ENCODE assay signal across 9 mouse cellular contexts in genomic region chr11:100694926-100695325, GRCm38 (mm10). TPM values are rescaled to one million over a fixed set of nuclear protein-coding genes. Genes with fewer than 3 reads are reported as not detected.
DNase-seq lines count a peak whose midpoint lies in the region; ATAC-seq and TF ChIP-seq lines count a peak whose summit lies in the region.
"Had no signal": no experiment of that assay in that cellular context is flagged by ENCODE, and none has a peak within 500 bp of the region (broad histone marks: within the 10 kb centered on the region; RNA-seq: fewer than 3 reads in every experiment).

No protein-coding gene starts in this region.

- DNase-seq in frontal cortex, postnatal 25 days (ENCODE audit: low spot score in 2 of 2): peak; percentile 74 to 76
- peak; percentile 68 for DNase-seq in cerebellum, adult 9-10 months
- peak; percentile 66 to 76 for DNase-seq in gastrocnemius, postnatal 4 days (ENCODE audit: low spot score in 2 of 2)
- peak; percentile 62 to 86 for DNase-seq in left cerebral cortex, adult 2 months (ENCODE audit: extremely low spot score in 1 of 2, low spot score in 2 of 2)
- DNase-seq in naive thymus-derived CD4-positive, alpha-beta T cell, adult 2 months (ENCODE audit: low read depth): peak; percentile 80
- peak; percentile 48 for DNase-seq in testis, postnatal 14 days (ENCODE audit: low spot score)

- H3K27ac ChIP-seq in left cerebral cortex, adult 2 months: no peak overlapping the region
- H3K27ac ChIP-seq: limb, embryonic 13.5 days had no signal

- peaks cover 38% of the 10 kb centered on the region for H3K27me3 ChIP-seq in E14TG2a.4 (ENCODE audit: insufficient read depth, low read length)

- intact Hi-C loops in left cerebral cortex, adult 2 months (cut with DNase I): loop anchor here (1.0 to 5.0 kb wide), 3 partner anchors 53 to 124 kb away; no protein-coding TSS in a partner anchor

- H3K4me1 ChIP-seq in E14TG2a.4 (replicated peaks; ENCODE audit: low read depth, low read length): peaks cover 41% of the 10 kb centered on the region

- TF ChIP-seq CTCF in E14TG2a.4 (conservative IDR thresholded peaks at IDR 0.05; ENCODE audit: low read length): peak; percentile 97
- peak; percentile 98 for TF ChIP-seq CTCF in left cerebral cortex, adult 2 months (IDR thresholded peaks at IDR 0.05)

- H3K4me3 ChIP-seq in E14TG2a.4 (replicated peaks; ENCODE audit: low read length): no peak overlapping the region
- no peak overlapping the region for H3K4me3 ChIP-seq in left cerebral cortex, adult 2 months
- H3K4me3 ChIP-seq: limb, embryonic 13.5 days had no signal

- H3K9me3 ChIP-seq in E14TG2a.4 (ENCODE audit: low read length): no peaks in the 10 kb centered on the region
- H3K9me3 ChIP-seq: limb, embryonic 13.5 days had no signal

- H3K36me3 ChIP-seq in E14TG2a.4 (ENCODE audit: insufficient read depth, low read length): no peaks in the 10 kb centered on the region
- H3K36me3 ChIP-seq: limb, embryonic 13.5 days had no signal

- ATAC-seq in frontal cortex, adult (ENCODE audit: low TSS enrichment): no peak

RNA-seq across cellular contexts. Expression of gene Zfp385c, which starts 2.7 kb away (rescaled TPM):
- 1 to 10 TPM; 1.9 to 2.2 TPM for total RNA-seq in gastrocnemius, postnatal 4 days (2021)
- total RNA-seq in left cerebral cortex, adult 2 months (2021): under 1 TPM; 0.16 to 0.26 TPM

RNA-seq across cellular contexts. Expression of gene Dhx58, which starts 9.1 kb away (rescaled TPM):
- total RNA-seq in gastrocnemius, postnatal 4 days (2021): 1 to 10 TPM; 1.0 to 1.1 TPM
- total RNA-seq in left cerebral cortex, adult 2 months (2021): 1 to 10 TPM; 3.0 to 3.7 TPM

RNA-seq across cellular contexts. Expression of gene Kat2a, which starts 17.3 kb away (rescaled TPM):
- 10 to 100 TPM; 20.6 to 21.6 TPM for total RNA-seq in gastrocnemius, postnatal 4 days (2021)
- total RNA-seq in left cerebral cortex, adult 2 months (2021): 10 to 100 TPM; 60.5 to 61.7 TPM

RNA-seq across cellular contexts. Expression of gene Hspb9, which starts 18.7 kb away (rescaled TPM):
- not detected for total RNA-seq in gastrocnemius, postnatal 4 days (2021)
- total RNA-seq in left cerebral cortex, adult 2 months (2021): not detected

RNA-seq across cellular contexts. Expression of gene Rab5c, which starts 43.1 kb away (rescaled TPM):
- total RNA-seq in gastrocnemius, postnatal 4 days (2021): 10 to 100 TPM; 76.7 to 79.7 TPM
- total RNA-seq in left cerebral cortex, adult 2 months (2021): 100 to 1,000 TPM; 139 to 142 TPM
